Mouse (Mus musculus): ENCODE measurements around the gene Vmn1r163. TPM values are rescaled to one million over a fixed set of nuclear protein-coding genes. Genes with fewer than 3 reads are reported as not detected.

Gene Vmn1r163
- polyA plus RNA-seq (2017; shearing (Covaris generic)): under 1 TPM in 1 of 2 experiments, not detected in 1; 0.21 TPM

DNA sequence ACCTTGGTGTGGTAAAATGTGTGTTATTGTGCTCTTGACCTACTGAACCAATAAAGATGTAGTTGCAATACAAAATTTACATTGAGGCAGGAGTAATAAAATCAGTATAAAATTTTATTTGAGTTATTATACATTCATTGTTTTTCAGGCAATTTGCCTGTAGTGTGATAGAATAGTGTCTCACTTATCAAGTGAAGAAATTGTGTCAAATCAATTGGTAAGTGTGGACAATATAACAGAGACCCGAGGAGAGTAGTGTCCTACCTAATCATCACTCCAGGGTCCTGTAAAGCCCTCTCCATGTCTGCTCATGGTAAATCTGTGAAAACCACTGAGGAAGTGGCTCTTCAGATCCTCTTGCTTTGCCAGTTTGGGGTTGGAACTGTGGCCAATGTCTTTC is at the start of gene Vmn1r163:
TSS of gene Vmn1r163 (plus strand) at position 301 of the 400 bp plus-strand sequence.

DNA sequence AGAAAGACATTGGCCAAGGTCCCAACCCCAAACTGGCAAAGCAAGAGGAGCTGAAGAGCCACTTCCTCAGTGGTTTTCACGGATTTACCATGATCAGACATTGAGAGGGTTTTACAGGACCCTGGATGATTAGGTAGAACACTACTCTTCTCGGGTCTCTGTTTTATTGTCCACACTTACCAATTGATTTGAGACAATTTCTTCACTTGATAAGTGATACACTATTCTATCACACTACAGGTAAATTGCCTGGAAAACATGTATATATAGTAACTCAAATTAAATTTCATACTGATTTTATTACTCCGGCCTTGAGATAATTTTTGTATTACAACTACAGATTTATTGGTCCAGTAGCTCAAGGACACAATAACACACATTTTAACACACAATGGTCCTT is 35.5 kb upstream of the Vmn1r163 start, which contains the start of gene Gm4216:
TSS of gene Gm4216 (minus strand) at position 101 of the 400 bp plus-strand sequence.

DNA sequence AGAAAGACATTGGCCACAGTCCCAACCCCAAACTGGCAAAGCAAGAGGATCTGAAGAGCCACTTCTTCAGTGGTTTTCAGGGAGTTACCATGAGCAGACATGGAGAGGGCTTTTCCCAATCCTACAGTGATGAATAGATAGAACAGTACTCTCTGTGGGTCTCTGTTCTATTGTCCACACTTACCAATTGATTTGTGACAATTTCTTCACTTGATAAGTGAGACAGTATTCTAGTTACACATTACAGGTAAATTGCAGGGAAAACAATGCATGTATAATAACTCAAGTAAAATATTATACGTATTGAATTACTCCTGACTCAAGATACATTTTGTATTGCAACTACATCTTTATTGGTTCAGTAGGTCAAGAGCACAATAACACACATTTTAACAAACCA is 12.0 kb downstream of the Vmn1r163 start, which contains the start of gene Gm8720:
TSS of gene Gm8720 (minus strand) at position 101 of the 400 bp plus-strand sequence.

Other genes with a start within 250 kb of the Vmn1r163 start
- not detected for gene Vmn1r159, start 211.9 kb upstream of the Vmn1r163 start, polyA plus RNA-seq (2017; shearing (Covaris generic))
- gene Vmn1r160, start 184.3 kb upstream of the Vmn1r163 start, polyA plus RNA-seq (2017; shearing (Covaris generic)): not detected
- gene Gm4214, start 70.9 kb upstream of the Vmn1r163 start, polyA plus RNA-seq (2017; shearing (Covaris generic)): not detected
- not detected for gene Gm4216, start 35.6 kb upstream of the Vmn1r163 start, polyA plus RNA-seq (2017; shearing (Covaris generic))
- gene Gm8720, start 11.9 kb downstream of the Vmn1r163 start, polyA plus RNA-seq (2017; shearing (Covaris generic)): not detected
- under 1 TPM in 1 of 2 experiments, not detected in 1; 0.23 TPM for gene Gm10662, start 88.9 kb downstream of the Vmn1r163 start, polyA plus RNA-seq (2017; shearing (Covaris generic))
- not detected for gene Vmn1r165, start 161.8 kb downstream of the Vmn1r163 start, polyA plus RNA-seq (2017; shearing (Covaris generic))
- not detected for gene Vmn1r166, start 196.1 kb downstream of the Vmn1r163 start, polyA plus RNA-seq (2017; shearing (Covaris generic))
- gene Gm6902, start 223.4 kb downstream of the Vmn1r163 start, polyA plus RNA-seq (2017; shearing (Covaris generic)): under 1 TPM in 1 of 2 experiments, not detected in 1; 0.50 TPM
- not detected for gene Nlrp4e, start 245.7 kb downstream of the Vmn1r163 start, polyA plus RNA-seq (2017; shearing (Covaris generic))

Data from activated CD4-positive, CD25-positive, alpha-beta regulatory T cell (primary cell).